Mouse (Mus musculus) G1E (cell line): ENCODE data around the gene Fcrl6. TPM values are rescaled to one million over a fixed set of nuclear protein-coding genes. Genes with fewer than 3 reads are reported as not detected.

Experiments
- ATAC-seq: 2 replicates; pipeline ENCODE4 v1.8.0; 2016; ENCODE audit warnings: mild to moderate bottlenecking; ENCODE audit not compliant: insufficient number of reproducible peaks, poor library complexity, low FRiP score, severe bottlenecking; ENCODE audit errors: extremely low read depth
- DNase-seq: peaks from one replicate; pipeline ENCODE4 v3.0.0; 2012; ENCODE audit warnings: low spot score
- H3K27me3 ChIP-seq: 2 replicates; pipeline ENCODE4 v1.6.1; 2012; ENCODE audit warnings: mild to moderate bottlenecking, low read length, inconsistent platforms; ENCODE audit not compliant: insufficient read depth
- H3K36me3 ChIP-seq: replicated peaks from 2 replicates; pipeline ENCODE3; 2012; ENCODE audit warnings: mild to moderate bottlenecking, inconsistent platforms
- H3K4me1 ChIP-seq: 2 replicates; pipeline ENCODE4 v1.6.1; 2012; ENCODE audit warnings: low read depth, low read length, inconsistent platforms, mixed read lengths; ENCODE audit not compliant: insufficient read depth
- H3K4me3 ChIP-seq: 2 replicates; pipeline ENCODE4 v1.5.1; 2012; ENCODE audit warnings: low read depth, mild to moderate bottlenecking, inconsistent platforms, low read length, moderate library complexity, mixed read lengths
- H3K9me3 ChIP-seq: replicated peaks from 2 replicates; pipeline ENCODE4 v1.6.1; 2012; ENCODE audit warnings: inconsistent platforms
- CTCF ChIP-seq: IDR thresholded peaks from 2 replicates; pipeline ENCODE4 v1.5.1; 2012; ENCODE audit warnings: low read depth, low read length, inconsistent platforms, mixed read lengths
- GATA1 ChIP-seq: IDR thresholded peaks from 2 replicates; pipeline ENCODE4 v1.6.1; 2012; ENCODE audit warnings: borderline replicate concordance, low read length, inconsistent platforms, mixed read lengths
- GATA2 ChIP-seq: IDR thresholded peaks from 2 replicates; pipeline ENCODE4 v1.6.1; 2012; ENCODE audit warnings: low read depth, low read length, inconsistent platforms, borderline replicate concordance
- POLR2AphosphoS5 ChIP-seq: IDR thresholded peaks from 2 replicates; pipeline ENCODE4 v1.6.1; 2012; ENCODE audit warnings: low read depth, low read length, inconsistent platforms; ENCODE audit not compliant: insufficient replicate concordance
- TAL1 ChIP-seq: conservative IDR thresholded peaks from 2 replicates; pipeline ENCODE4 v1.6.1; 2012; ENCODE audit warnings: low read depth, low read length, inconsistent platforms, mixed read lengths
- polyA plus RNA-seq: library from polyadenylated mRNA; stranded (reverse); fragments of >175 nt; gene quantifications from 2 replicates; pipeline ENCODE4 v1.2.3, GENCODE M21; 2012
- total RNA-seq, 2 experiments: library from RNA; stranded (forward) in 1 of 2; stranded (reverse) in 1 of 2; fragments of 200-1000 nt in 1 of 2; fragments of >200 nt in 1 of 2; fragmentation: Nextera tagmentation in 1 of 2; gene quantifications; 2 replicates each; pipeline ENCODE4 v1.2.3; 2014 to 2017

Fcrl6 gene
- total and polyA plus RNA-seq, 3 experiments = not detected

GRCm38 (mm10) chr1:172637801-172638200 is 35.5 kb upstream of the Fcrl6 start:
- Histone ChIP-seq H3K27me3 (no peaks in the 10 kb centered on the region), H3K4me3 (no peak overlapping the region), H3K4me1 (no peaks in the 10 kb centered on the region), H3K9me3 (peaks cover 8% of the 10 kb centered on the region), H3K36me3 (no peaks in the 10 kb centered on the region)
- DNase-seq (no peak), ATAC-seq (no peak)
- TF ChIP-seq CTCF (no peak), GATA2 (no peak), POLR2AphosphoS5 (no peak), TAL1 (no peak)

DNA sequence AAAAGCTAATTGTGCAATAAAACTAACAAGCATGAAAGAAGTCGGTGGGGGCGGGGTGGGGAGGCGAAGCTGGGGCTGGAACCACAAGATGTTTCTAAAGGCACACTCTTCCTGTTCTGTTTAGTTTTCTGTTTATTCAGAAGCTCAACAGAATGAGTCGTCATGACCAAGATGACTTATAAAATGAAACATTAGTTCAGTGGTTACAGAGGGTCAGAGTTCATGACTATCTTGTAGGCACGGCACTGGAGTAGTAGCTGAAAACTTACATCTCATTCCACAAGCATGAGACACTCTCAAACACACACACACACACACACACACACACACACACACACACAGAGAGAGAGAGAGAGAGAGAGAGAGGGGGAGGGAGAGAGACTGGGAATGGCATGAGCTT is 33.9 kb upstream of the Fcrl6 start:
- TF ChIP-seq TAL1 (no peak), GATA2 (no peak), POLR2AphosphoS5 (no peak), CTCF (no peak), GATA1 (no peak)
- Histone ChIP-seq H3K27me3 (no peaks in the 10 kb centered on the region), H3K4me3 (no peak overlapping the region), H3K9me3 (peaks cover 21% of the 10 kb centered on the region), H3K4me1 (no peaks in the 10 kb centered on the region), H3K36me3 (no peaks in the 10 kb centered on the region)
- DNase-seq (no peak), ATAC-seq (no peak)

GRCm38 (mm10) chr1:172635258-172635657 is 32.9 kb upstream of the Fcrl6 start:
- Histone ChIP-seq H3K4me1 (no peaks in the 10 kb centered on the region), H3K36me3 (no peaks in the 10 kb centered on the region), H3K9me3 (peaks cover 27% of the 10 kb centered on the region), H3K27me3 (no peaks in the 10 kb centered on the region), H3K4me3 (no peak overlapping the region)
- TF ChIP-seq GATA2 = no peak
- no peak for TF ChIP-seq POLR2AphosphoS5
- TF ChIP-seq CTCF = no peak
- TF ChIP-seq GATA1 = no peak
- no peak for TF ChIP-seq TAL1
- no peak for DNase-seq
- no peak for ATAC-seq

GRCm38 (mm10) chr1:172634136-172634535 is 31.8 kb upstream of the Fcrl6 start:
- no peaks in the 10 kb centered on the region for H3K4me1 ChIP-seq
- H3K27me3 ChIP-seq = no peaks in the 10 kb centered on the region
- DNase-seq = no peak
- H3K9me3 ChIP-seq = peaks cover 35% of the 10 kb centered on the region
- no peak for ATAC-seq
- no peak overlapping the region for H3K4me3 ChIP-seq
- TF ChIP-seq GATA1 = no peak
- no peak for TF ChIP-seq TAL1
- TF ChIP-seq POLR2AphosphoS5 = no peak
- TF ChIP-seq GATA2 = no peak
- no peak for TF ChIP-seq CTCF
- H3K36me3 ChIP-seq = no peaks in the 10 kb centered on the region

- no peak for ATAC-seq
- Histone ChIP-seq H3K4me1 (no peaks in the 10 kb centered on the region), H3K36me3 (no peaks in the 10 kb centered on the region), H3K27me3 (no peaks in the 10 kb centered on the region), H3K9me3 (peaks cover 37% of the 10 kb centered on the region), H3K4me3 (peak within 1 kb of the TSS; percentile 23; the same call in 1 of the 2 replicates)
- no peak for TF ChIP-seq GATA2
- TF ChIP-seq CTCF = 0 out of 2 replicates have a peak, but pooled peaks have one; percentile 37
- no peak for DNase-seq
Observed at GRCm38 (mm10) chr1:172632451-172633326, 30.3 kb upstream of the Fcrl6 start, which contains the start of gene Dusp23. Dusp23 (minus strand) TSS chr1:172632962.

DNA sequence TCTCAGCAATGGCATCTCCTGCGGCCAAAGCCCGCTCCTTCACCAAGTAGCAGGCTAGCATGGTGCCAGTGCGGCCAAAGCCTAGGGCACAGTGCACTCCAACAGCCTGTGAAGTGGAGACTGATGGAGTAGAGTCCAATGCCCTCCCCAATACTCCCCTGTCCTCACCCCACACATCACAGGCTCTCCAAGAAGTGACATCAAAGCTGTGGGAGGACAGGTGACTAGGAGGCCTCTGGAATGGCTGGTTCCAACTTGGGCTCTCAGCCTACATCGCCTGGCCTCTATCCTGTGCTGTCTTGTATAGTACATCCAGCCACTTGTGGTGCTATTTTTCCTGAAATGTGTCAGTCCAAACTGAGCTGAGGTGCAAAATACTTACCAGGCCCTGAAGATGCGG is 29.4 kb upstream of the Fcrl6 start:
- no peak for ATAC-seq
- Histone ChIP-seq H3K36me3 (no peaks in the 10 kb centered on the region), H3K4me3 (no peak overlapping the region), H3K27me3 (no peaks in the 10 kb centered on the region), H3K9me3 (peaks cover 45% of the 10 kb centered on the region), H3K4me1 (no peaks in the 10 kb centered on the region)
- DNase-seq = no peak
- TF ChIP-seq GATA1 (no peak), TAL1 (no peak), POLR2AphosphoS5 (no peak), CTCF (no peak), GATA2 (no peak)
